Mouse (Mus musculus) gastrocnemius, adult 2 months (tissue): ENCODE data around the gene Pcyt2. TPM values are rescaled to one million over a fixed set of nuclear protein-coding genes. Genes with fewer than 3 reads are reported as not detected.

ENCODE experiments used
- DNase-seq: peaks from one replicate; pipeline ENCODE4 v3.0.0; 2022
- H3K27ac ChIP-seq: fragments of 200-600 bp; 2 replicates; pipeline ENCODE4 v1.8.1; 2022; ENCODE audit warnings: mild to moderate bottlenecking
- H3K4me3 ChIP-seq: fragments of 200-600 bp; 2 replicates; pipeline ENCODE4 v1.8.1; 2022; ENCODE audit warnings: mild to moderate bottlenecking, moderate library complexity
- CTCF ChIP-seq: fragments of 200-600 bp; IDR thresholded peaks from 2 replicates; pipeline ENCODE4 v1.8.1; 2022; ENCODE audit warnings: antibody characterized with exemption, mild to moderate bottlenecking, moderate library complexity
- intact Hi-C: fragments of 180-260 bp; cut with DNase I; formaldehyde crosslinking; loops from one replicate; pipeline ENCODE4 v1.15.1; 2025
- total RNA-seq, 2 experiments: library from RNA; stranded (reverse); gene quantifications; 2 replicates each; pipeline ENCODE4 v1.2.3; 2021

Gene Pcyt2
- total RNA-seq, 2 experiments from 2014 or later, result 30.6 to 39.2 TPM

GRCm38 (mm10) chr11:120623961-120624679 lies 6.4 kb upstream of the Pcyt2 start:
- intact Hi-C loops, result loop anchor here (2.0 kb wide), 1 partner anchor 89 kb away; the partner anchor contains the start of genes Cenpx and Lrrc45
- DNase-seq, result peak; percentile 78
- peak overlapping the region; percentile 87 for H3K27ac ChIP-seq
- peak overlapping the region; percentile 85 for H3K4me3 ChIP-seq
- TF ChIP-seq CTCF, result peak; percentile 73

- Histone ChIP-seq H3K27ac (no peak overlapping the region), H3K4me3 (no peak overlapping the region)
- no peak for DNase-seq
- intact Hi-C loops, result no loop called here
- no peak for TF ChIP-seq CTCF
Measured at GRCm38 (mm10) chr11:120622805-120623204, 5.1 kb upstream of the Pcyt2 start.

GRCm38 (mm10) chr11:120620195-120620594 lies 2.5 kb upstream of the Pcyt2 start:
- DNase-seq, result no peak
- intact Hi-C loops, result no loop called here

GRCm38 (mm10) chr11:120618619-120619535 lies 1.1 kb upstream of the Pcyt2 start:
- no peak for TF ChIP-seq CTCF
- no peak for DNase-seq
- Histone ChIP-seq H3K4me3 (no peak overlapping the region), H3K27ac (peak overlapping the region; percentile 94)
- intact Hi-C loops, result no loop called here

More at GRCm38 (mm10) chr11:120620195-120620594, 2.5 kb upstream of the Pcyt2 start:
- no peak overlapping the region for H3K4me3 ChIP-seq
- no peak overlapping the region for H3K27ac ChIP-seq
- no peak for TF ChIP-seq CTCF

- TF ChIP-seq CTCF, result no peak
- peak overlapping the region; percentile 91 for H3K4me3 ChIP-seq
- no peak for DNase-seq
- intact Hi-C loops, result no loop called here
- peak overlapping the region; percentile 94 for H3K27ac ChIP-seq
Measured at GRCm38 (mm10) chr11:120616617-120617294, 980 bp downstream of the Pcyt2 start.

GRCm38 (mm10) chr11:120615606-120616203 lies 2.0 kb downstream of the Pcyt2 start:
- TF ChIP-seq CTCF, result no peak
- intact Hi-C loops, result no loop called here
- Histone ChIP-seq H3K4me3 (no peak overlapping the region), H3K27ac (peak overlapping the region; percentile 28; the same call in 1 of the 2 replicates)
- DNase-seq, result no peak

GRCm38 (mm10) chr11:120615167-120615566 lies 2.6 kb downstream of the Pcyt2 start:
- intact Hi-C loops, result no loop called here
- DNase-seq, result no peak
- no peak for TF ChIP-seq CTCF

GRCm38 (mm10) chr11:120613976-120614375 lies 3.8 kb downstream of the Pcyt2 start:
- no peak for TF ChIP-seq CTCF
- intact Hi-C loops, result loop anchor here (2.0 to 5.0 kb wide), 2 partner anchors 37 to 99 kb away; no protein-coding TSS in a partner anchor
- Histone ChIP-seq H3K4me3 (no peak overlapping the region), H3K27ac (0 out of 2 replicates have a peak overlapping the region, but pooled peaks have one; percentile 38)
- DNase-seq, result no peak

More at GRCm38 (mm10) chr11:120615167-120615566, 2.6 kb downstream of the Pcyt2 start:
- Histone ChIP-seq H3K4me3 (no peak overlapping the region), H3K27ac (no peak overlapping the region)

- no peak overlapping the region for H3K27ac ChIP-seq
- DNase-seq, result no peak
- H3K4me3 ChIP-seq, result no peak overlapping the region
- TF ChIP-seq CTCF, result no peak
- intact Hi-C loops, result loop anchor here (2.0 to 5.0 kb wide), 2 partner anchors 36 to 99 kb away; no protein-coding TSS in a partner anchor
Measured at GRCm38 (mm10) chr11:120613481-120613972, 4.2 kb downstream of the Pcyt2 start.

GRCm38 (mm10) chr11:120612763-120613162 lies 5.0 kb downstream of the Pcyt2 start:
- Histone ChIP-seq H3K4me3 (no peak overlapping the region), H3K27ac (no peak overlapping the region)
- TF ChIP-seq CTCF, result peak; percentile 92
- intact Hi-C loops, result loop anchor here (1.0 to 5.0 kb wide), 3 partner anchors 35 to 123 kb away; no protein-coding TSS in a partner anchor
- peak; percentile 88 for DNase-seq

- TF ChIP-seq CTCF, result no peak
- H3K4me3 ChIP-seq, result no peak overlapping the region
- DNase-seq, result no peak
- H3K27ac ChIP-seq, result no peak overlapping the region
- intact Hi-C loops, result loop anchor here (5.0 kb wide), 1 partner anchor 33 kb away; no protein-coding TSS in a partner anchor
Measured at GRCm38 (mm10) chr11:120610477-120611046, 7.2 kb downstream of the Pcyt2 start.
